Mouse (Mus musculus): ENCODE data around the gene Sumf1.

GRCm38 (mm10) chr6:108160608-108161007, 24.8 kb downstream of the Sumf1 start:
- no peak for TF ChIP-seq CTCF (IDR thresholded peaks at IDR 0.05; ENCODE audit: low read depth, low read length)
- no peak for TF ChIP-seq EP300 (IDR thresholded peaks at IDR 0.05; ENCODE audit: insufficient read depth, low read depth, low read length)
